Mouse (Mus musculus): ENCODE data around the gene Lima1. TPM values are rescaled to one million over a fixed set of nuclear protein-coding genes. Genes with fewer than 3 reads are reported as not detected.
"Not testable (repeated sequence)": the region's sequence is repeated elsewhere in the genome, so short reads cannot be mapped to it uniquely, and the experiment has no call there.

Gene Lima1
- 73.2 TPM in 1 of 2 replicates, not detected in the other for polyA plus RNA-seq (2012; ENCODE audit: insufficient read depth, insufficient read length, low replicate concordance, missing spikeins)

DNA sequence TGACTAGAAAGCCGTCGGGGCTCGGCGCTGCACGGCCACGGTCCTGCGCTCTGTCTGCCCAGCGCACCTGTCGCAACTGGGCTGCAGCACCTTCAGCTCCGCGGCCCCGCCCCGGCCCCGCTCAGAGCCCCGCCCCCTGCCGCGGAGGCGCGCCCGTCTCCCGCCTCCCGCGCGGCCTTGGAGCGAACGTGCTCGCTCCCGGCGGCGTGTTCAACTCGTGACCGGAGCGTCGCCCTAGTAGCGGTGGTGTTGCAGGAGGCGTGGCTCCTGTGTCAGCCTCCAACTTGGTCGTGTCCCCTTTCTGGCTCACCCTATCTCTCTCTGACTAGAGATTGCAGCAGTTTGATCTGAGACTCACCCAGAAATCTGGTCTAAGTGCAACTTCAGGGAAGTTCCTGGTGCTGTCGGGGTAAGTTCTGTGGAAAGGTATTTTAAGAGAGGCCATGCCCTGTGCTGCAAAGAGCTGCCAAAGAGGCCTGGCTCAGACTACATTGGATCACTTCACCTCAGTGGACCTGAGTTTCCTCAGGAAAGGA lies at the start of gene Lima1:
Gene Lima1 (minus strand): TSS at position 123 of the 536 bp plus-strand sequence.
- Histone ChIP-seq H3K4me1 (ENCODE audit: control insufficient read depth, insufficient read depth, low read length) (0 out of 2 replicates have a peak, but pooled peaks cover 2% of the 10 kb centered on the region), H3K4me3 (ENCODE audit: insufficient read depth, low read depth, low read length) (peak within 1 kb of the TSS; percentile 92), H3K27ac (ENCODE audit: insufficient read depth, low read depth, low read length) (no peak within 1 kb of the TSS)
- TF ChIP-seq CTCF (IDR thresholded peaks at IDR 0.05; ENCODE audit: insufficient read depth, low read depth, low read length): no peak
- TF ChIP-seq POLR2A (IDR thresholded peaks at IDR 0.05; ENCODE audit: insufficient read depth, low read depth, low read length): peak; percentile 33; the same call in 1 of the 2 replicates
- 1% methylated on average over 38 of the region's 38 CpGs for WGBS

DNA sequence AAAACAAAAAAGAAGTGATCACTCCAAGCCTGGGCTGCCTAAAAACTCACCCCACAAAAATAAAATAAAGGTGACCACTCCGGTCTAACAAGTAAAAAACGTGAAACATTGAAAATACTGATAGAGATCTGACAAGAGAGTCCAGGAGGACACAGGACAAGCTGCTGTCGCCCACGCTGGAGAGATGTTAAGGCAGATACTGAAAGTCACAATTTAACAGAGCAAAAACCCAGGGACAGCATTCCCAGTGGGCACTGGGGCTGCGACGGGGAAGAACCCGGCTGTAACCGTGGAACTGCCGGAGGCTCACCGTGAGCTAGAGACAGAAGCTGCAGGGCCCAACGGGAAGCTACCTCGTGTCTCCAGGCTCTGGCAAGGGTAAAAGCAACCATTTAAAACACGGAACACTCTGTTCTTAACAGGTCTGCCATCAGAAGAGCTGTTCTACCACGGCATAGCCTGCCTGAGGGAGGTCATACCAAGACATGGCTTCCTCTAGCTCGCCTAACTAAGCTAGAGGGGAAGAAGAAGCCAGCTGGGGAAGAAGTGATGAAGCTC lies 44.4 kb upstream of the Lima1 start:
- Histone ChIP-seq H3K4me3 (ENCODE audit: insufficient read depth, low read depth, low read length) (no peak overlapping the region), H3K27ac (ENCODE audit: insufficient read depth, low read depth, low read length) (no peak overlapping the region), H3K4me1 (ENCODE audit: control insufficient read depth, insufficient read depth, low read length) (no peaks in the 10 kb centered on the region)
- WGBS: 80% methylated on average over 15 of the region's 15 CpGs
- TF ChIP-seq POLR2A (IDR thresholded peaks at IDR 0.05; ENCODE audit: insufficient read depth, low read depth, low read length) (no peak), CTCF (IDR thresholded peaks at IDR 0.05; ENCODE audit: insufficient read depth, low read depth, low read length) (no peak)

DNA sequence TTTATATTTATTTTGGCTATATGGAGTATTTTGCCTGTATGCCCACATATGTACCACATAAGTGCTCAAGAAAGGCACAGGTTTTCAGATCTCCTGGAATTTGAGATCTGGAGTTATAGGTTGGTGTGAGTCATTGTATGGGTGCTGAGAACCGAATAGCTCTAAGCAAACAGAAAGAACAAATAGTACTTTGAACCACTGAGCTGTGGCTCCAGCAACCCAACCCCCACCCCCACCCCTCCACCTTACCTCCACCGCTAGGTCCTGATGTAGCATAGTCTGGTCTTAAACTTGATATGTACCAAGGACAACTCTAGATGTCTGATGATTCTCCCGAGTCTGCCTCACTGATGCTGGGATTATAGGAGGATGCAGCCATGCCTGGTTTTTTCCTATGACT lies 42.0 kb upstream of the Lima1 start:
- Histone ChIP-seq H3K27ac (ENCODE audit: insufficient read depth, low read depth, low read length) (no peak overlapping the region), H3K4me3 (ENCODE audit: insufficient read depth, low read depth, low read length) (no peak overlapping the region), H3K4me1 (ENCODE audit: control insufficient read depth, insufficient read depth, low read length) (no peaks in the 10 kb centered on the region)
- no peak for TF ChIP-seq CTCF (IDR thresholded peaks at IDR 0.05; ENCODE audit: insufficient read depth, low read depth, low read length)
- TF ChIP-seq POLR2A (IDR thresholded peaks at IDR 0.05; ENCODE audit: insufficient read depth, low read depth, low read length): no peak
- 74% methylated on average over 3 of the region's 3 CpGs for WGBS

DNA sequence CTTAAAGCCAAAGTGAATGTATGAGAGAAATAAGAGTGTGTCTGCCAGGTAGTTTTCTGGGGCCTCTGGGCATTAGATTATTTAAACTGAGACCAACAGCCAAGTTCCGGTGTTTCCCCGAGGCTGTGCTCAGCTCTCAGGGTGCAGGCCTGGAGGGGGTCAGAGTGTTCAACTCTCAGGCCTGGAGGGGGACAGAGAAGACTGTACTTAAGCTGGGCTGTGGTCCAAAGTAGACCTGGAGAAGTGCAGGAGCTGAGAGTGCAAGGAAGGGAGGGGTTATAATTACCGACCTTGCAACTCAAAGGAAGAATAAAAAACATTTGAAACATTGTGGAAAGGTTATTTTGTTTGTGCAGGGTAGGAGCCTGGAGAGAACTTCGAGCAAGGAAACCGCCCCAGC lies 39.4 kb upstream of the Lima1 start:
- TF ChIP-seq CTCF (IDR thresholded peaks at IDR 0.05; ENCODE audit: insufficient read depth, low read depth, low read length) (no peak), POLR2A (IDR thresholded peaks at IDR 0.05; ENCODE audit: insufficient read depth, low read depth, low read length) (no peak)

DNA sequence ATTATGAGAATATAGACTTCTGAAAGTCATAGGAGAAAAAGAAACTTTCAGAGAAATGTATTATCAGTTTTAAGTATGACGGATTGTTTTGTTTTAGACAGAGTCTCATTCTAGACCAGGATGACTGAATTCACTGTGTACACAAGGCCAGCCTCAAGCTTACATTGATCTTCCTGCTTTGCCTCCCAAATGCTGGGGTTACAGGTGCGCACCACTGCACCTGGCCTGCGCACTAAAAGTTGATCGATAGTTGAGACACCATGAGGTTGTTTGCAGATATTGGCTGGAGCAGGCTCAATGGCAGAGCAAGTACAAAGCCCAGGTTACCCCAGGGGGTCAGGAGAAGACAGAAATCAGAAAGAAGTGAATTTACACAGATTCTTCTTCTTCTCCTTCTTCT lies 36.5 kb upstream of the Lima1 start:
- 94% methylated on average over 4 of the region's 4 CpGs for WGBS
- TF ChIP-seq CTCF (IDR thresholded peaks at IDR 0.05; ENCODE audit: insufficient read depth, low read depth, low read length): no peak
- no peak for TF ChIP-seq POLR2A (IDR thresholded peaks at IDR 0.05; ENCODE audit: insufficient read depth, low read depth, low read length)
- Histone ChIP-seq H3K4me1 (ENCODE audit: control insufficient read depth, insufficient read depth, low read length) (no peaks in the 10 kb centered on the region), H3K27ac (ENCODE audit: insufficient read depth, low read depth, low read length) (no peak overlapping the region), H3K4me3 (ENCODE audit: insufficient read depth, low read depth, low read length) (no peak overlapping the region)

More for the DNA sequence above, 39.4 kb upstream of the Lima1 start:
- WGBS: 69% methylated on average over 5 of the region's 5 CpGs
- H3K27ac ChIP-seq (ENCODE audit: insufficient read depth, low read depth, low read length): no peak overlapping the region
- no peaks in the 10 kb centered on the region for H3K4me1 ChIP-seq (ENCODE audit: control insufficient read depth, insufficient read depth, low read length)
- H3K4me3 ChIP-seq (ENCODE audit: insufficient read depth, low read depth, low read length): no peak overlapping the region

DNA sequence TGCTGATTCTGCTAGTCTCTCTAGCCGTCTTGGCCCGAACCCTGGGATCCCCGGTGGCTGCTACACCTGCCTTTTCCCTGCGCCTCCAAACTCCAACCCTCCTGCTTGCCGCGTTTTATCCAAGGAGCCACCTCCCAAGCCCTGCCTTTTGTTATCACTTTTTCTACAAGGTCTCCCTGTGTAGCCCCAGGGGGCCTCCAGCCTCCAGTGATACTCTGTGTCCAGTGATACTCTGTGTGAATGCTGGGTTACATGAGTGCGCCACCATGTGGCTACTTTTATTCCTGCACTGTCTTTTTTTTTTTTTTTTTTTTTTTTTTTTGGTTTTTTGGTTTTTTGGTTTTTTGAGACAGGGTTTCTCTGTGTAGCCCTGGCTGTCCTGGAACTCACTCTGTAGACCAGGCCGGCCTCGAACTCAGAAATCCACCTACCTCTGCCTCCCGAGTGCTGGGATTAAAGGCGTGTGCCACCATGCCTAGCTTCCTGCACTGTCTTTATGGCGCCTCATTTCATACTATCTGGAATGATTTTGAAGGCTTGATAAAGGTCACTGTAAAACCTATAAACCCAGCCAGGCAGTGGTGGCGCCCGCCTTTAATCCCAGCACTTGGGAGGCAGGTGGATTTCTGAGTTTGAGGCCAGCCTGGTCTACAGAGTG lies 34.2 kb upstream of the Lima1 start:
- not testable (repeated sequence) for H3K27ac ChIP-seq (ENCODE audit: insufficient read depth, low read depth, low read length); H3K4me1 ChIP-seq (ENCODE audit: control insufficient read depth, insufficient read depth, low read length); H3K4me3 ChIP-seq (ENCODE audit: insufficient read depth, low read depth, low read length)
- WGBS: 37% methylated on average over 14 of the region's 14 CpGs
- TF ChIP-seq CTCF (IDR thresholded peaks at IDR 0.05; ENCODE audit: insufficient read depth, low read depth, low read length): peak; percentile 12; the same call in 1 of the 2 replicates

DNA sequence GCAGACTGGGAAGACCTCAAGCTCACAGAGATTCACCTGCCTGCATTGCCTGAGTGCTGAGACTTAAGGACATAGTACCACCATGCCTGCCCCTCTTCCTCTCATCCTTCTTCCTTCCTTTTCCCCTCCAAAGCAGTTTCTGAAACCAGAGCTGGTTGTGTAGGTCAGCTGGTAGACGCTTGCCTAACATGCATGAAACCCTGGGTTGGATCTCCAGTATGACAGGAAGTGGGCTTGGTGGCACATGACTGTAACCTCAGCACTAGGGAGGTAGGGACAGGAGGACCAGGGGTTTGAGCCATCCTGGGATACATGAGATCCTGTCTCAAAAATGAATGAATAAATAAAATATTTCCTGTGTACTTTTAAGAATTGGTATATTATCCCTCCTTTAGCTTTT lies 32.3 kb upstream of the Lima1 start:
- WGBS: 93% methylated on average over 1 of the region's 1 CpGs
- Histone ChIP-seq H3K4me1 (ENCODE audit: control insufficient read depth, insufficient read depth, low read length) (no peaks in the 10 kb centered on the region), H3K4me3 (ENCODE audit: insufficient read depth, low read depth, low read length) (no peak overlapping the region), H3K27ac (ENCODE audit: insufficient read depth, low read depth, low read length) (no peak overlapping the region)
- TF ChIP-seq CTCF (IDR thresholded peaks at IDR 0.05; ENCODE audit: insufficient read depth, low read depth, low read length): no peak
- no peak for TF ChIP-seq POLR2A (IDR thresholded peaks at IDR 0.05; ENCODE audit: insufficient read depth, low read depth, low read length)

DNA sequence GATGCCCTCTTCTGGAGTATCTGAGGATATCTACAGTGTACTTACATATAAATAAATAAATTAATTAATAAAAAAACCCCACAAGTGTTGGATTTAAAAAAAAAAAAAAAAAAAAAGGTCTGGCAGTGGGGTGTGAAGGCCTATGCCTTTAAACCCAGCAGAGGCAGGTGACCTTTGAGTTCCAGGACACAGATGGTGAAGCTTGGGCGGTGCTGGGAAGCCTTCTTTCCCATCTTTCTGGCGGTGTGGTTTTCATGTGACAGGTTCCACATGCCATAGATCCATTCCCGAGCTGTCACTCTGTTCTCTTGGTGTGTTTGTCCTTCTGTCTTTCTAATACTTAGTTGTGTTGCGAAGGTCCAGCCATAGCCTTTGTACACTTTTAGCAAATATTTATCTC lies 31.8 kb upstream of the Lima1 start:
- 94% methylated on average over 4 of the region's 4 CpGs for WGBS
- TF ChIP-seq POLR2A (IDR thresholded peaks at IDR 0.05; ENCODE audit: insufficient read depth, low read depth, low read length): no peak
- TF ChIP-seq CTCF (IDR thresholded peaks at IDR 0.05; ENCODE audit: insufficient read depth, low read depth, low read length): no peak
- Histone ChIP-seq H3K27ac (ENCODE audit: insufficient read depth, low read depth, low read length) (no peak overlapping the region), H3K4me3 (ENCODE audit: insufficient read depth, low read depth, low read length) (no peak overlapping the region), H3K4me1 (ENCODE audit: control insufficient read depth, insufficient read depth, low read length) (no peaks in the 10 kb centered on the region)

DNA sequence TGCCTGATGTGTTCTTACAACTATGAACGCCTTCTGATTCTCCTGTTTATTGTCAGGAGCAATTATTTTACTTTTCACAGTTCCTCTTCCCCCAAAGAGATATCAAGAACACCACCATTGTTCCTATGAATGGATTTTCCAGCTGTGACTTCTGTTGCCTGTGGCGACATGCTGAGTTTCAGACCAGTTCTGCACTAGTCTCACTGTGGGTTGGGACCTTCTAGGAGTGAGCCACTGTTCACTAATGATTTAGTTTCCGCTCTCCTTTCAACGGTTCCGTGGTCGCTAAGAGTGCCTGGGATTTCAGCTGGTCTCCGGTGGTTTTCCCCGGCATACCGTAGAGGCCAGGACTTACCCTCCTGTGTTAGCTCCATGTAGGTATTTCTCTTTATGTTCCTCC lies 29.6 kb upstream of the Lima1 start:
- WGBS: 72% methylated on average over 9 of the region's 9 CpGs
- Histone ChIP-seq H3K4me3 (ENCODE audit: insufficient read depth, low read depth, low read length) (no peak overlapping the region), H3K27ac (ENCODE audit: insufficient read depth, low read depth, low read length) (no peak overlapping the region), H3K4me1 (ENCODE audit: control insufficient read depth, insufficient read depth, low read length) (no peaks in the 10 kb centered on the region)
- TF ChIP-seq CTCF (IDR thresholded peaks at IDR 0.05; ENCODE audit: insufficient read depth, low read depth, low read length) (no peak), POLR2A (IDR thresholded peaks at IDR 0.05; ENCODE audit: insufficient read depth, low read depth, low read length) (no peak)

Measured in olfactory bulb, adult 2 months (tissue).